Mouse (Mus musculus) hindbrain, embryonic 10.5 days (tissue): Measurements from ENCODE around the gene Hspa1a. TPM values are rescaled to one million over a fixed set of nuclear protein-coding genes. Genes with fewer than 3 reads are reported as not detected.
A peak's percentile ranks its signal among the peaks of the same experiment; 100 is the strongest.
"Not testable (repeated sequence)": the region's sequence is repeated elsewhere in the genome, so short reads cannot be mapped to it uniquely, and the experiment has no call there.

Experiments used
- DNase-seq: peaks from one replicate; pipeline ENCODE4 v3.0.0-alpha.2; 2017; ENCODE audit warnings: low spot score
- H3K27ac ChIP-seq: fragments of 300-500 bp; sonication (generic); 2 replicates; pipeline ENCODE4 v1.5.1; 2016; ENCODE audit warnings: mild to moderate bottlenecking, moderate library complexity
- H3K27me3 ChIP-seq: fragments of 300-500 bp; sonication (generic); 2 replicates; pipeline ENCODE4 v1.6.1; 2016; ENCODE audit warnings: mild to moderate bottlenecking; ENCODE audit not compliant: poor library complexity, insufficient read depth, severe bottlenecking
- H3K36me3 ChIP-seq: fragments of 300-500 bp; sonication (generic); 2 replicates; pipeline ENCODE4 v1.6.1; 2016; ENCODE audit warnings: mild to moderate bottlenecking, moderate library complexity
- H3K4me1 ChIP-seq: fragments of 300-500 bp; sonication (generic); replicated peaks from 2 replicates; pipeline ENCODE4 v1.6.1; 2016; ENCODE audit warnings: mild to moderate bottlenecking
- H3K4me3 ChIP-seq: fragments of 300-500 bp; sonication (generic); 2 replicates; pipeline ENCODE4 v1.5.1; 2016; ENCODE audit warnings: mild to moderate bottlenecking, moderate library complexity
- H3K9me3 ChIP-seq: fragments of 300-500 bp; sonication (generic); 2 replicates; pipeline ENCODE4 v1.6.1; 2016; ENCODE audit warnings: mild to moderate bottlenecking, moderate library complexity
- WGBS: fragments of 180-500 bp; shearing (Covaris S2); methylation state at CpG from one replicate; pipeline ENCODE4 v1.1.7; 2016; 5-methylcytosine and 5-hydroxymethylcytosine counted together
- polyA plus RNA-seq: library from polyadenylated mRNA; unstranded; fragments of >200 nt; fragmentation: Nextera tagmentation; extraction: Ambion mirVana; gene quantifications from 2 replicates; pipeline ENCODE4 v1.2.1, GENCODE M21; 2016

Hspa1a gene
- polyA plus RNA-seq, 1 experiment from 2014 or later = 1.7 TPM

- peak overlapping the region; percentile 90; the same call in 1 of the 2 replicates for H3K27ac ChIP-seq
- DNase-seq = no peak
- H3K4me3 ChIP-seq = peak overlapping the region; percentile 89
- H3K36me3 ChIP-seq = peaks cover 53% of the 10 kb centered on the region
- 96% methylated on average over 15 of the region's 15 CpGs for WGBS
- H3K27me3 ChIP-seq = no peaks in the 10 kb centered on the region
- no peaks in the 10 kb centered on the region for H3K9me3 ChIP-seq
- H3K4me1 ChIP-seq = peaks cover 62% of the 10 kb centered on the region
Observed at GRCm38 (mm10) chr17:34998526-34999430, 26.8 kb upstream of the Hspa1a start.

DNA sequence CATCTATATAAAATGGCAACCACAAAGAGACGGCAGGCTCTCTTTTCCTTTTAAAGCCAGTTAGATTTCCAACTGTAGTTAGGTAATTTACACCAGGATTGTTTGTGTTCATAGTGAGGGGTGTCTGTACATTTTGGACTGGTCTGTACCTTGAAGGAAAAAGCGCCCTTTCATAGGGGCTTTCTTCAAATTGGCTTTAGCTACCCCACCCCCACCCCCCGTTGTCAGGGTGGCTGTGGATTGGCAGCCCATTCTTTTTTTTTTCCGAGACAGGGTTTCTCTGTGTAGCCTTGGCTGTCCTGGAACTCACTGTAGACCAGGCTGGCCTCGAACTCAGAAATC, 25.2 kb upstream of the Hspa1a start:
- peaks cover 47% of the 10 kb centered on the region for H3K4me1 ChIP-seq
- DNase-seq = no peak
- no peaks in the 10 kb centered on the region for H3K9me3 ChIP-seq
- no peak overlapping the region for H3K27ac ChIP-seq
- WGBS = 89% methylated on average over 5 of the region's 5 CpGs
- H3K27me3 ChIP-seq = no peaks in the 10 kb centered on the region
- H3K4me3 ChIP-seq = peak overlapping the region; percentile 24; the same call in 1 of the 2 replicates
- H3K36me3 ChIP-seq = peaks cover 55% of the 10 kb centered on the region

- WGBS = 92% methylated on average over 14 of the region's 14 CpGs
- H3K4me3 ChIP-seq = peak overlapping the region; percentile 24
- peaks cover 60% of the 10 kb centered on the region for H3K36me3 ChIP-seq
- no peak for DNase-seq
- H3K9me3 ChIP-seq = no peaks in the 10 kb centered on the region
- no peaks in the 10 kb centered on the region for H3K27me3 ChIP-seq
- H3K4me1 ChIP-seq = peaks cover 42% of the 10 kb centered on the region
- H3K27ac ChIP-seq = no peak overlapping the region
Observed at GRCm38 (mm10) chr17:34996411-34997141, 24.6 kb upstream of the Hspa1a start.

DNA sequence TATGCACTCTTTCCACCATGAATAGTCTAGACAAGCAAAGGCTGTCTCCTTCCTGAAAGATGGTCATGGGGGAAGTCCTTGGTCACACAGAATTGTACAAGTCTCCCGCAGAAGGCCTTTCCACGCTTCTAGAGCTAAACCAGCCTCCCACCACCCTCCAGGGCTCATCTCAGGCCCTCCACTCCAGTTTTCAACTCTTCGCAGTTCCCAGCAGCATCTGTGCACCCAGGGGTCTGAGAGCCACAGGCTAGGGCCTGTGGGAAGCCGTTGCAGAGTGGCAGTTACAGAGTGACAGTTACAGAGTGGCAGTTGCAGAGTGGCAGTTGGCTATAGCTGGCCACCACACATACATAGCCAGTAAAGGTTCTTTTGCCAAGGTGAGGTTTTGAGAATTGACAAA, 24.0 kb upstream of the Hspa1a start:
- WGBS = 93% methylated on average over 4 of the region's 4 CpGs
- not testable (repeated sequence) for H3K27ac ChIP-seq, H3K27me3 ChIP-seq, H3K4me3 ChIP-seq, DNase-seq, H3K9me3 ChIP-seq
- peaks cover 39% of the 10 kb centered on the region for H3K4me1 ChIP-seq
- peaks cover 66% of the 10 kb centered on the region for H3K36me3 ChIP-seq

GRCm38 (mm10) chr17:34995192-34995591, 23.2 kb upstream of the Hspa1a start:
- H3K4me3 ChIP-seq, H3K27me3 ChIP-seq, H3K9me3 ChIP-seq, H3K27ac ChIP-seq, DNase-seq: not testable (repeated sequence)
- 93% methylated on average over 4 of the region's 4 CpGs for WGBS
- H3K36me3 ChIP-seq = peaks cover 74% of the 10 kb centered on the region
- H3K4me1 ChIP-seq = peaks cover 36% of the 10 kb centered on the region

DNA sequence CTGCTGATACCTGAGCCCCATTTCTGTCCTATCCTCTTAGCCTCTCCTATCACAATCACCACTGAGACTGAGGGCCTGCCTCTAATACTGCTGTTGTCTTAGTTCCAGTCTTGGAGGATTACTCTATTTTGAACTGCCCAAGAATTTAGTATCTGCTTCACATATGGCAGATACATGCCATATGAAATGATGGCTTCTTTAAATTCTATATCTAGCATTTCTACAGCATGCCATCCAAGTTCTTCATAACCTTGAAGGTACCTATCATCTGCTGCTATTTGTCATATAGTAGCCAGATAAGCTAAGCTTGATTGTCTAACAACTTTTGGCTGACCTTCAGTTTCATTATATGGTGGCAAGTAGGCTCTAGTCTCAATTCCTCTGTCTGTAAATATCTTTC, 22.8 kb upstream of the Hspa1a start:
- H3K4me3 ChIP-seq = no peak overlapping the region
- H3K4me1 ChIP-seq = peaks cover 31% of the 10 kb centered on the region
- no peaks in the 10 kb centered on the region for H3K27me3 ChIP-seq
- no peaks in the 10 kb centered on the region for H3K9me3 ChIP-seq
- H3K36me3 ChIP-seq = peaks cover 77% of the 10 kb centered on the region
- no peak for DNase-seq
- H3K27ac ChIP-seq = no peak overlapping the region

DNA sequence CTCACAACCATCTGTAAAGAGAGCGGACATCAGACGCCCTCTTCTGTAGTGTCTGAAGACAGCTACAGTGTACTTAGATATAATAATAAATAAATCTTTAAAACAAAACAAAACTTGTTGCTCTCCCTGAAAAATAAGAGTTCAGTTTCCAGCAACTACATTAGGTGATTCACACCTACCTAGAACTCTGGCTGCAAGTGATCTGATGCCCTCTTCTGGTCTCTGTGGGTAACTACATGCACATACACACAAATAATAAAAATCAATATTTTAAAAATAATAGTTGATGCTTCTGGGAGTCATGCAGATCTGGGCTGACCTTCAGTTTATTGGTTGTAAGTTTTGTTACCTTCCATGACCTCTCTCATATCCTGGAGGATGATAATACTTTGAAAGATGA, 12.3 kb upstream of the Hspa1a start:
- H3K36me3 ChIP-seq = peaks cover 51% of the 10 kb centered on the region
- no peak overlapping the region for H3K27ac ChIP-seq
- DNase-seq = no peak
- WGBS = 80% methylated on average over 2 of the region's 2 CpGs
- H3K9me3 ChIP-seq = no peaks in the 10 kb centered on the region
- H3K4me3 ChIP-seq = no peak overlapping the region
- no peaks in the 10 kb centered on the region for H3K27me3 ChIP-seq
- H3K4me1 ChIP-seq = peaks cover 13% of the 10 kb centered on the region

- H3K36me3 ChIP-seq = peaks cover 40% of the 10 kb centered on the region
- DNase-seq = no peak
- peak overlapping the region; percentile 95 for H3K4me3 ChIP-seq
- H3K27me3 ChIP-seq = no peaks in the 10 kb centered on the region
- H3K4me1 ChIP-seq = peaks cover 13% of the 10 kb centered on the region
- peak overlapping the region; percentile 100 for H3K27ac ChIP-seq
- WGBS = under 1% methylated on average over 15 of the region's 15 CpGs
- H3K9me3 ChIP-seq = no peaks in the 10 kb centered on the region
Observed at GRCm38 (mm10) chr17:34982328-34982727, 10.4 kb upstream of the Hspa1a start.

GRCm38 (mm10) chr17:34981690-34982180, 9.8 kb upstream of the Hspa1a start, which contains the start of gene Lsm2:
Gene Lsm2, plus strand, starts transcription at chr17:34981862.
- Histone ChIP-seq H3K36me3 (peaks cover 40% of the 10 kb centered on the region), H3K4me3 (peak within 1 kb of the TSS; percentile 95), H3K9me3 (no peaks in the 10 kb centered on the region), H3K4me1 (peaks cover 13% of the 10 kb centered on the region), H3K27me3 (no peaks in the 10 kb centered on the region), H3K27ac (peak within 1 kb of the TSS; percentile 100)
- under 1% methylated on average over 58 of the region's 58 CpGs for WGBS
- peak; percentile 92 for DNase-seq

- Histone ChIP-seq H3K27ac (peak overlapping the region; percentile 100), H3K4me1 (peaks cover 13% of the 10 kb centered on the region), H3K4me3 (peak overlapping the region; percentile 95), H3K27me3 (no peaks in the 10 kb centered on the region), H3K36me3 (peaks cover 30% of the 10 kb centered on the region), H3K9me3 (no peaks in the 10 kb centered on the region)
- DNase-seq = peak; percentile 25
- WGBS = 23% methylated on average over 2 of the region's 2 CpGs
Observed at GRCm38 (mm10) chr17:34980655-34981054, 8.7 kb upstream of the Hspa1a start.

- peaks cover 13% of the 10 kb centered on the region for H3K4me1 ChIP-seq
- WGBS = 90% methylated on average over 4 of the region's 4 CpGs
- DNase-seq = no peak
- peaks cover 20% of the 10 kb centered on the region for H3K36me3 ChIP-seq
- H3K27ac ChIP-seq = no peak overlapping the region
- H3K9me3 ChIP-seq = no peaks in the 10 kb centered on the region
- no peak overlapping the region for H3K4me3 ChIP-seq
- no peaks in the 10 kb centered on the region for H3K27me3 ChIP-seq
Observed at GRCm38 (mm10) chr17:34979631-34980030, 7.7 kb upstream of the Hspa1a start.

GRCm38 (mm10) chr17:34978239-34978638, 6.3 kb upstream of the Hspa1a start:
- no peaks in the 10 kb centered on the region for H3K9me3 ChIP-seq
- no peak overlapping the region for H3K27ac ChIP-seq
- H3K4me1 ChIP-seq = peaks cover 13% of the 10 kb centered on the region
- WGBS = 87% methylated on average over 27 of the region's 27 CpGs
- H3K36me3 ChIP-seq = peaks cover 14% of the 10 kb centered on the region
- no peak overlapping the region for H3K4me3 ChIP-seq
- H3K27me3 ChIP-seq = peaks cover 8% of the 10 kb centered on the region
- DNase-seq = no peak

DNA sequence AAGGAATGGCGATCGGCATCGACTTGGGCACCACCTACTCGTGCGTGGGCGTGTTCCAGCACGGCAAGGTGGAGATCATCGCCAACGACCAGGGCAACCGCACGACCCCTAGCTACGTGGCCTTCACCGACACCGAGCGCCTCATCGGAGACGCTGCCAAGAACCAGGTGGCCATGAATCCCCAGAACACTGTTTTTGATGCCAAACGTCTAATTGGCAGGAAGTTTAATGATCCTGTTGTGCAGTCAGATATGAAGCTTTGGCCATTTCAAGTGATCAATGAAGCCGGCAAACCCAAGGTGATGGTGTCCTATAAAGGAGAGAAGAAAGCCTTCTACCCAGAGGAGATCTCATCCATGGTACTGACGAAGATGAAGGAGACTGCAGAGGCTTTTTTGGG, 5.0 kb upstream of the Hspa1a start:
- Histone ChIP-seq H3K27ac (no peak overlapping the region), H3K9me3 (no peaks in the 10 kb centered on the region), H3K4me1 (peaks cover 14% of the 10 kb centered on the region), H3K27me3 (peaks cover 15% of the 10 kb centered on the region), H3K4me3 (no peak overlapping the region), H3K36me3 (peaks cover 14% of the 10 kb centered on the region)
- WGBS = 93% methylated on average over 20 of the region's 20 CpGs
- no peak for DNase-seq
